Mouse (Mus musculus) neural tube, embryonic 10.5 days (tissue): ENCODE results near the gene Psg25.
"Not testable (repeated sequence)": the region's sequence is repeated elsewhere in the genome, so short reads cannot be mapped to it uniquely, and the experiment has no call there.

Source experiments
- DNase-seq: peaks from one replicate; pipeline ENCODE4 v3.0.0-alpha.2; 2017; ENCODE audit warnings: low spot score; ENCODE audit errors: extremely low spot score

Psg25 gene

DNA sequence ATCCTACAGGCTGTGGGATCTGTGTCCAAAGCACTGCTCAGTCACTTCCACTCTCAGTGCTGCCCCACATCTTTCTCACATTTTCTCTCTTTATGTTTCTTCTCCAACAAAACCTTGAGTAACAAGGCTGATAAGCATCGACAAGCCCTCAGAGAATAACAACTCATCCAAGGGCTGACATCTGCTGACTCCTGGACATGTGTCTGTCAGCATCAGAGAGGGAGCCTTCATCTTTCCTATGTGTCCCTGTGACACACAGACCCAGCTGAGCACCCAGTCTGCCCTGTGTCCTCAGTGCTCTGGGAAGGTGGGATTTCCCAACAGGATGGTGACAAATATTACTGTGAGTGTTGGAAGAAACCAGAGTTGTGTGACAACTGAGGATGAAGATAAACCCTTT lies at the start of gene Psg25:
Gene Psg25, minus strand, starts transcription at position 101 of the 400 bp plus-strand sequence.
- no peak for DNase-seq

DNA sequence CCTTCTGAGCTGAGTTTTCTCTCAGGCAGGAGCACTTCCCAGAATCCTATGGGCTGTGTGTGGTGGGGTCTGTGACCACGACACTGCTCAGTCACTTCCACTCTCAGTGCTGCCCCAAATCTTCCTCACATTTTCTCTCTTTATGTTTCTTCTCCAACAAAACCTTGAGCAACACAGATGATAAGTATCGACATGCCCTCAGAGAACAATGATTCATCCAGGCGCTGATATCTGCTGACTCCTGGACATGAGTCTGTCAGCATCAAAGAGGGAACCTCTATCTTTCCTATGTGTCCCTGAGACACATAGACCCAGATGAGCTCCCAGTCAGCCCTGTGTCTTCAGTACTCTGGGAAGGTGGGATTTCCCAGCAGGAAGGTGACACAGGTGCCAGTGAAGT lies 35.1 kb upstream of the Psg25 start, which contains the start of gene Psg27:
Gene Psg27, minus strand, starts transcription at position 101 of the 400 bp plus-strand sequence.
- DNase-seq: no peak

DNA sequence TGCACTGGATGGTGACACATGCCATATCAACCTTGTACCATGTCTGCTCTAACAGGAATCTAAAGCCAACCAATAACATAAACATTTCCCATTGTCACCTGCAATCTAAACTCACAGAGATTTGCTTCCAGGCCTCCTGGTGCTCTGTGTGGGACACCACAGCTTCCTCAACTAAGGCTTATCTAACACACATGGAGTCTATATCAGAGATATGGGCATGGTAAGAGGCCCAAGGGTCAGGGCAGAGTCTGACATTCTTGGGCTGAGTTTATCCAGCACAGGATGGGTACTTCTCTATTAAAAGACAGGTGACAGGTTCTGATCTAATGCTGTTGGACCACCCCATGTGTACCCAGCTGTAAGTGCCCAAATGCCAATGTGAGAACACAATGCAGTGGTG lies 27.8 kb upstream of the Psg25 start:
- DNase-seq: no peak

DNA sequence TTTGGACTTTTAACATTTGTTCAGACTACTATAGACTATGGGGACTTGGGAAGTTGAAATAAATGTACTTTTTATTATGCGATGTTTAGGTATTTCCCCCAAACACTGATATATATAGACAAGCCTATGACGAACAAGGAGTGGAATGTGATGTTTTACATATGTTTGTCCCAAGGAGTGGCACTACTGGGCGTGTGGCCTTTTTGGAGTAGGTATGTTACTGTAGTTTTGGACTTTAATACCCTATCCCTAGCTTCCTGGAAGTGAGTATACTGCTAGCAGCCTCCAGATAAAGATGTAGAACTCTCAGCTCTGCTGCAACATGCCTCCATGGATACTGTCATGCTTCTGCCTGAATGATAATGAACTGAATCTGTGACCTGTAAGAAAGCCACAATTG lies 23.7 kb upstream of the Psg25 start:
- not testable (repeated sequence) for DNase-seq

DNA sequence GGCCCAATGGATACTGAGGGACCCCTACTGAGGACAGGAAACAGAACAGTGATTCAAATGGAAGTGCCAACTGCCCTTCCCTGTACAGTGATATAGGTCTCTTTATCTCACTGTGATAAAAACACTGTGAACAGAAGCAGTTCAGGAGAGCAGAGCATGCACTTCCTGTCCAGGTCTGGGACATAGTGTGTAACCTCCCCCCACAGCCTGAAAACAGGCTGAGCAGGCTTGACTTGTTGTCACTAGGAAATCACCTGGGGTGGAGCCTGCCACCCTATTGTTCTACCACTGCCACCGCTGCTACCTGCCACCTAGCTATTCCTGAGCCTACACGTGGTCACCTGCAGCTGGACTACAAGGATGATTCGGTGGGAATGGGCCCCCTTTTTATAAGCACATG lies 1.4 kb upstream of the Psg25 start:
- no peak for DNase-seq

DNA sequence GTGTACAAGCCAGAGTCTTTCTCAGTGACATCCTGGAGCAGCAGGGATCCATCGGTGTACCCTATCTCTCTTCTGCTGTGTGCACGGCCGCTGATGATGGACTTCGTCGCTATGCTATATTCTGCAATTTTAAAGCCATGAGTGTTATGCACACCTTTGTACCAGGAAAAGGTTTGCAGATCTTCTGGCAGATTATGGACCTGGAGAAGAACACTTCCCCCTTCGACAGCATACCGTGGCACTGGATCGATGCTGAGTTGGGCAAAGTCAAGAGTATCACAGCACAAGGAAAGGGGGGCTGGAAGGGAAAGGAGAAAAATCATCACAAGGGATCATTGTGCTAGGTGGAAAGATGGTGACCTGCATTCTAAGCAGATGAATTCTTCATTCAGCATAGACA lies 7.4 kb downstream of the Psg25 start:
- DNase-seq: no peak

DNA sequence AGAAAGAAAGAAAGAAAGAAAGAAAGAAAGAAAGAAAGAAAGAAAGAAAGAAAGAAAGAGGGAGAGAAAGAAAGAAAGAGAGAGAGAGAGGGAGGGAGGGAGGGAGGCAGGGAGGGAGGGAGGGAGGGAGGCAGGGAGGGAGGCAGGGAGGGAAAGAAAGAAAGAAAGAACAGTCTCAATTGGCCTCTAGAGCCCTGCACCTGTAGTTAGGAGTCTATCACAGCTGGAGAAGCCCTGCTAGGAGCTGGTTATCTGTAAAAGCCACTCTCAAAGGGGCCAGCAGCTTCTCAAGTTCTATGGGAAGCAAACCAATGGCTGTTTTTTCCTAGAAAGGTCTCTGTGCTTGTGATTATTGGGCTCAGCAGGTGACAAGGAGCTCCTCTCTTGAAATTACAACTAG lies 19.2 kb downstream of the Psg25 start:
- not testable (repeated sequence) for DNase-seq

DNA sequence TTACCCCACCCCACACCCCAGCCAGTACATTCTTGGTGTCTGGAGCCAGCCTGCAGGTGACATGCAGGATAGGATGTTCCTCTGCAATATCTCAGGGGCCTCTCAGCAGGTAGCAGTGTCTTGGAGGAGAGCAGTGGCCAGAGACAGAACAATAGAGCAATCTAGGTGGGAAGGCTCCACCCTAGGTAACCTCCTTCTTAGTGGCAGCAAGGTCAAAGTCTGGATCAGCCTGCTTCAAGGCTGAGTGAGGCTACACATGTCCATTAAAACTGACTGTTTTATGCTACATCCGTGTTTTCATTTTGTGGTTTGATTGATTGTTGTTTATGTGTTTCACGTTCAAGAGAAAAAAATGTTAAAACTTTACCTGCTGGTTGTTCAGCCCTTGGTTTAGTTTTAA lies 19.7 kb downstream of the Psg25 start:
- not testable (repeated sequence) for DNase-seq

DNA sequence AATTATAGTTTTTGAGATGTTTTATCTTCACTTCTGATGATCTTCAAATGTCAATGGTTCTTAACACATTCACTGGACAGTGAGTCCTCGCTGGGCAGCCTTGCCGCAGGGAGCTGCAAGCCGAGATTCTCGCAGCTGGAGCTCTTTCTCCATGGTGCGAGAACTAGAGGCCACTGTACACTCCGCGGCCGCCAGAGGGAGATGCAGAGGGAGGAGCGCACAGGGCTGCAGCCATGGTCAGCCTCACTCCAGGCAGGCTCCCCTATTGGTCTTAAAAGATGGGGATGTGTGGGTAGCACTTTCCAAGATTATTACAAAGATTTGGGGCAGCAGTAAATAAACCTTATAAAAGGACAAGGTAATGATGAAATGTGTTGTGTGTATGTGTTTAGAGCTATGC lies 20.6 kb downstream of the Psg25 start:
- DNase-seq: peak; percentile 26

DNA sequence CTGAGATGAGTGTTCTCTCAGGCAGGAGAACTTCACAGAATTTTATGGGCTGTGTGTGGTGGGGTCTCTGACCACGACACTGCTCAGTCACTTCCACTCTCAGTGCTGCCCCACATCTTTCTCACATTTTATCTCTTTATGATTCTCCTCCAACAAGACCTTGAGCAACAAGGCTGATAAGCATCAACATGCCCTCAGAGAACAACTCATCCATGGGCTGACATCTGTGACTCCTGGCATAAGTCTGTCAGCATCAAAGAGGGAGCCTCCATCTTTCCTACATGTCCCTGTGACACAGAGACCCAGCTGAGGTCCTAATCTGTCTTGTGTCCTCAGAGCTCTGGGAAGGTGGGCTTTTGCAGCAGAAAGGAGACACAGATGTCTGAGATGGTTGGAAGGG lies 48.0 kb downstream of the Psg25 start, which contains the start of gene Psg26:
Gene Psg26, minus strand, starts transcription at position 101 of the 400 bp plus-strand sequence.
- no peak for DNase-seq
